Mouse (Mus musculus) ES-E14 (cell line): ENCODE data around the gene Rab37.

Experiments used
- CHD2 ChIP-seq: IDR thresholded peaks from 2 replicates; pipeline ENCODE4 v1.6.1; 2014; ENCODE audit warnings: mild to moderate bottlenecking, low read depth, low read length, inconsistent platforms
- MAFK ChIP-seq: IDR thresholded peaks from 2 replicates; pipeline ENCODE4 v1.6.1; 2014; ENCODE audit warnings: mild to moderate bottlenecking, low read depth, low read length, inconsistent platforms; ENCODE audit not compliant: insufficient read depth

GRCm38 (mm10) chr11:115082196-115082595, 9.0 kb upstream of the Rab37 start:
- TF ChIP-seq CHD2 (no peak), MAFK (no peak)
